Mouse (Mus musculus): ENCODE measurements around the gene Psmd14.

DNA sequence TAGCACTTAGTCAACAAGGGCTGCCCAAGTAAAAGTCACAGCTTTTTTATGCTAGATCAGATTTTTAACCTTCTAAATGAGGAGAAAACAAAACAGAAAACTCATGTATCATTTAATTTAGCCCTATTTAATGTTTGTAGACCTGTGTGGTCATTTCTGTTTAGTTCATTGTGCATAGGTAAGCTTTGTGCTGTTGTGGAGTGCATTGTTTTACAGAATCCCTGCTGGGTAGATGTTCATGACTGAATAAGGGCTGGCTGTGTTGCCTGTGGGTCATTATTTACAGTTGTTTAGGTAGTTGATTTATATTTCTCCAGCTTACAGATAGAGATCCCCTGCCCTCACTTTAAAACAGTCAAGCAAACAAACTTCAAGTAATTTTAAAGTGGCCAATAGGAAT lies 40.9 kb downstream of the Psmd14 start:
- TF ChIP-seq GATA1 (IDR thresholded peaks at IDR 0.05; ENCODE audit: low read length) = no peak
- no peak for TF ChIP-seq TAL1 (IDR thresholded peaks at IDR 0.05; ENCODE audit: low read length)

All from erythroblast, embryonic 14.5 days (primary cell).